Mouse (Mus musculus) small intestine, adult 2 months (tissue): ENCODE measurements around the gene Rcc2.

Experiments
- CTCF ChIP-seq: fragments of 200-500 bp; IDR thresholded peaks from 2 replicates; pipeline ENCODE4 v1.5.1; 2012; ENCODE audit warnings: low read depth, mild to moderate bottlenecking, control low read depth, inconsistent platforms, low read length, moderate library complexity, mixed read lengths; ENCODE audit not compliant: insufficient replicate concordance, insufficient read length; ENCODE audit errors: extremely low read depth
- POLR2A ChIP-seq: fragments of 200-500 bp; IDR thresholded peaks from 2 replicates; pipeline ENCODE4 v1.6.1; 2012; ENCODE audit warnings: low read depth, mild to moderate bottlenecking, control low read depth, inconsistent platforms, low read length, moderate library complexity

GRCm38 (mm10) chr4:140702611-140703327 is 2.4 kb downstream of the Rcc2 start:
- TF ChIP-seq POLR2A, result no peak
- TF ChIP-seq CTCF, result no peak
